Mouse (Mus musculus): ENCODE results near the gene Mtrex.

Gene Mtrex

DNA sequence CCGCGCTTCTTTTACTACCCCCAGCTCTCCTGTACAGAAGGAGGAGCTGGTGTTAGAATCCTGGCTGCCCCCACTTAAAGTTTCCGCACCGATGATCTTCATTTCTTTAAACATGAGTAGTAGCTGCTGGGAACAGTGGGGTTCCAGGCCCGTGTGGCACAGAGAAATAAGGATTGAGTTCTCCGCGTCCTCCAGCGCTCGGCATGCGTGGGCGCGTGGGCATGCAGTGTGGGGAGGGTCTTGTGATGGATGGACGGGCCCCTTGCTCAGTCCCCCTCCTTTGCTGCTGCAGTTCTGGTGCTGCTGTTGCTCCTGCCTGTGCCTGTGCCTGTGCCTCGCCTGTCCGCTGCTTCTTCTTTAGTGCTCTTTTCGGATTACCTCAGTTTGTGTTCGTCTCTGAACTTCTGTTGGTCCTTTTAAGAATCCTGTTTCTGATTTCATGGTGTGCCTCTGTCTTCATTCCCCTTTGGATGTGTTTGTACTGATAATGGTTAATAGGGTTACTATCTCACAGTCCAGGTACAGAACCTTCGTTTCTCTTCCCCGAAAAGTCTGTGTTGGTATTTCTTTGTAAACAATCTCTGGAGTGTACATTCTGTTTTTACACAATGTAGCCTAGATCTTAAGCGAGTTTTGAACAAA, 93.8 kb downstream of the Mtrex start:
- ATAC-seq (ENCODE audit: insufficient number of reproducible peaks, low FRiP score, low TSS enrichment) = no peak

- ATAC-seq (ENCODE audit: insufficient number of reproducible peaks, low FRiP score, low TSS enrichment) = no peak
Measured at GRCm38 (mm10) chr13:112832589-112832988, 94.6 kb downstream of the Mtrex start.

- no peak for ATAC-seq (ENCODE audit: insufficient number of reproducible peaks, low FRiP score, low TSS enrichment)
Measured at GRCm38 (mm10) chr13:112829619-112830018, 97.6 kb downstream of the Mtrex start.

GRCm38 (mm10) chr13:112825479-112825878, 101.7 kb downstream of the Mtrex start:
- no peak for ATAC-seq (ENCODE audit: insufficient number of reproducible peaks, low FRiP score, low TSS enrichment)

GRCm38 (mm10) chr13:112823911-112824648, 103.1 kb downstream of the Mtrex start:
- no peak for ATAC-seq (ENCODE audit: insufficient number of reproducible peaks, low FRiP score, low TSS enrichment)

DNA sequence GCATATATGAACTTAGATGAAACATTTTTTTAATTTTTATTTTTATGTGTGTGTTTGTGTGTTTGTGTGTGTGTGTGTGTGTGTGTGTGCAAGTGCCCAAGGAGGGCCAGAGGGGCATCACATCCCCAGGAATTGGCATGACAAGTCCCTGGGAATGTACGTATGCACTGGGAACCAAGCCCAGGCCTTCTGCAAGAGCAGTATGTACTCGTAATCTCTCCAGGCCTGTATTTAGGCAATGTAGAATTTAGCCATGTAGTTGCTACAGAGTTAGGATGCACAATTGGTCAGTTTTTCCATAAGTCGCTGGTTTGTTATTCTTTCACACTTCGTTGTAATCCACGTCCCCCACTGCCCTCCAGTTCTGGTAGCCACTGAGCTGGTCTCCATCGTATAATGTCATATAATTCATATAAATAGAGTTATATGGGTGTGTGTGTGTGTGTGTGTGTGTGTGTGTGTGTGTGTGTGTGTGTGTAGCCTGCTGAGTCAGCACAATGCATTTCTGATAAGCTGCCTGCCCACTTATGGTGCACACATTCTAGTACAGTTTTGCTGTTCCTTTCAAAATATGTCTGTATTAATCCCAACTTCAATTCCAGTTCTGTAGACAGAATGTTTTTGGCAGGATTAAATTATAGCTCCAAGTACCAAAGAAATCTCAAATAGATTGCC, 103.8 kb downstream of the Mtrex start:
- ATAC-seq (ENCODE audit: insufficient number of reproducible peaks, low FRiP score, low TSS enrichment) = no peak

GRCm38 (mm10) chr13:112822413-112822812, 104.8 kb downstream of the Mtrex start:
- ATAC-seq (ENCODE audit: insufficient number of reproducible peaks, low FRiP score, low TSS enrichment) = no peak

- no peak for ATAC-seq (ENCODE audit: insufficient number of reproducible peaks, low FRiP score, low TSS enrichment)
Measured at GRCm38 (mm10) chr13:112818125-112818524, 109.1 kb downstream of the Mtrex start.
